Mouse (Mus musculus) natural killer cell, adult 2 months (primary cell): ENCODE data around the gene Ctbp2.

Experiments
- DNase-seq, 2 experiments: peaks; one replicate each; pipeline ENCODE4 v3.0.0; 2022; ENCODE audit warnings: low spot score in 2 of 2

Gene Ctbp2

GRCm38 (mm10) chr7:133005772-133006171 is 118.4 kb downstream of the Ctbp2 start:
- no peak for DNase-seq

DNA sequence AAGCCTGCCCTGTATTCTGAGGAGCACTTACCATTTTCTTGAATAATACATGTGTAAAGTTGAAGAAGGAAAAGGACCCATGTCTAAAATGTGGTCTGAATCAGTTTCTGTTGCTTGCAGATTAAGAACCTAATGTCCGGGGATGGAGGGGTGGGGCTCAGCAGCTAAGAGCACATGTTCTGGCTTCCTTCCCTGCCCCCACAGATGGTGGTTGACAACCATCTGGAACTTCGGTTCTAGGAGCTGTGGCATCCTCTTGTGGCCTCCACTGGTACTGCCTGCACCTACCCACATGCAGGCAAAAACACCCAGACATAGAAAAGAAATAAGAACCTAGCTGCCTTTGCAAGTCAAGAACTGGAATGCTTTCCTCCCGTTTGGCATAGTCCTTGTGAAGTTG is 120.7 kb downstream of the Ctbp2 start:
- peak; percentile 48 to 70 for DNase-seq

- DNase-seq, result no peak
Observed at GRCm38 (mm10) chr7:133002271-133002670, 121.9 kb downstream of the Ctbp2 start.

DNA sequence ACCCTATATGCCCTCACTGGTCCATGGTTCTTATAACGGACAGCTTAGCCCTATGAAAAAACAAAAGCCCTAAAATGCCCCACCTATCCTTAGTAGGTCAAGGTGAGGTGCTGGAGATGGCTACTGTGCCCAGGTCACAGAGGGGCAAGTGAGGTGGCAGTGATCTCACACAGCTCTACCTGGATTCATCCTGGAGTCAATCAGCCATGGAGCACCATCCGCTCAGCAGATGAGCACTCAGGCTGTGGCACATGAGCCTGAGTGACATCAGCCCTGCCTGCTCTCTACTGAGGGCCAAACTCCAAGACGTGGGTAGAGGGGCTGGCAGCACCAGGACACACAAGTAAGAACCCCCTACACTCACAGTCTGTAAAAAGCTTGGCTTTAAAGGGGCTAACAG is 122.8 kb downstream of the Ctbp2 start:
- DNase-seq, result no peak

DNA sequence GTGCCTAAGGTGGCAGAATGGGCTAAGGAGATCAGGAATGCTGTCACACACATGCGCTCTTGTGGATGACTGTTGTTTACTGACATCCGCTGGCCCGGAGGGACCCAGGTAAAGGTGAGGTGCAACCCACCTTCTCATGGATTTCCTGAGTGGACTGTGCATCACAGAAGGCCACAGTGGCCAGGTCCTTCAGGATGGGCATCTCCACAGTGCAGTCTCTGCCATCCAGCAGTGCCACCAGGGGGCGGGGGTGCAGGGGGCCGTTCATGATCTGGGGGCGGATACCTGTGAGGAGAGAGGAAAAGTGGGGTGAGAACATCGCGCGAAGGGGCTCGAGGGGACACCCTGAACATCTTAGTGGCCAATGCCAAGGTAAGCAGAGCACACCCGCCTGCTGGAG is 125.1 kb downstream of the Ctbp2 start:
- DNase-seq, result no peak

- DNase-seq, result no peak
Observed at GRCm38 (mm10) chr7:132998639-132999038, 125.5 kb downstream of the Ctbp2 start.

DNA sequence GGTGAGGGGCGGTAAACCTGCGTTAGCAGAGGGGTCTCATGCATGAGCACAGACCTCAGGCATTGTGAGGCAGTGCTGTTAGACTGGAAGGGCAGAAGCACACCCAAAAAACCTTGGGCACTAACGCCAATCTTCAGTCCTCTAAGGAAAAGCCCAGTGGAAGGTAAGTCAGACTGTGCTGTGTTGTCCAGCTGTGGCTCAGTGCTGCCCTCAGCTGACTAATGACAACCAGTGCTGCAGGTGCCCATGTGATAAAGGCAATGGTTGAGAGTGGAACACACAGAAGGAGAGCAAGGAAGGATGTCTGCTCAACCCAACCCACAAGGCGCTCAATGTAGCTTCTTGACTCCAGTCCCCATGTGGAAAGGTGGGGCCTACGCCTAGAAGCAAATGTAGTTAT is 127.8 kb downstream of the Ctbp2 start:
- no peak for DNase-seq

GRCm38 (mm10) chr7:132994628-132995191 is 129.4 kb downstream of the Ctbp2 start:
- DNase-seq, result no peak

GRCm38 (mm10) chr7:132994120-132994519 is 130.0 kb downstream of the Ctbp2 start:
- no peak for DNase-seq

DNA sequence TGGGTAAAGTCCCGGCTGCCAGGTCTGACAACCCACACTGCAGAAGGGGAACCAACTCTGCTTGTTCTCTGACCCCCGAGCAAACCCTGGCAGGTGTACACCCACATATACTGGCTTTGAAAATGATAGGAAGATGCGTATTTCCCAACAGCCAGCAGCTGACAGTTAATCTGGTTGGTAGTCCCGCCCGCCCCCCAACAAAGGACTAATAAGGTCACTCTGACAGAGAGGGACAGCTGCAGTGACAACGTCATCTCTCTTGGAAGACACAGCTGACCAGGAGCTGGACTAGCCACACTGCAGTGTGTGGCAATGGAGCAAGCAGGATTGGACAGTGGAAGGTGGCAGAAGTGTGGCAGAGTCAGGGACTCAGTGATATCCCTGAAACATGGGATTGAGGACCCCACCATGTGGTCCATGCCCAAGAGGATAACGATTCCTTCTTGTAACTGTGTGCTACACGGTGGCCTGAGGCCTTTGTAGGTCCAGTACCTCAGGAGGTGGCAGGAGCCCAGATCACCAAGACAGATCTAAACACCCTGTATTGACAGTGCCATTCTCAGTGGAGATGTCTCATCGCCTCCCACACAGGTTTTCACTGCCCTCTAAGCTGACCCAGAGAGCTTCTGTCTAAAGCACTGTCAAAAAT is 131.1 kb downstream of the Ctbp2 start:
- DNase-seq, result no peak

- DNase-seq, result no peak
Observed at GRCm38 (mm10) chr7:132991240-132991900, 132.8 kb downstream of the Ctbp2 start.

DNA sequence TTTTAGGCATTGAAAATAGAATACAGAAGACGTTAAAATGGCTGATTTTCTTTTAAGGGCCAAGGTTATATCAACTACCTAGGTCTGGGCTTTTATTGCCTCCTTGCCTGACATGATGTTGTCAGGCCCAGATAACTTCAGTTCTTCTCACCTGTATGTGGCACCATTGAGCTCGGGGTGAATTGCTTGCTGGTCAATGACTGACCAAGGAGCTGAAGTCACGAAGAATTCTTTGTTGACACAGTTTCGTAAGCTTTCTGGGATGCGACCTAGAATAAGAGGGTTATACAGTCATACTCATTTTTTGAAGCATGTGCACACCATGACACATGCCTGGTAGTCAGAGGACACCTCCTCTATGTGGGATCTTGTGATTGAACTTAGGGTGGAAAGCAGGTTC is 134.3 kb downstream of the Ctbp2 start:
- DNase-seq, result no peak

DNA sequence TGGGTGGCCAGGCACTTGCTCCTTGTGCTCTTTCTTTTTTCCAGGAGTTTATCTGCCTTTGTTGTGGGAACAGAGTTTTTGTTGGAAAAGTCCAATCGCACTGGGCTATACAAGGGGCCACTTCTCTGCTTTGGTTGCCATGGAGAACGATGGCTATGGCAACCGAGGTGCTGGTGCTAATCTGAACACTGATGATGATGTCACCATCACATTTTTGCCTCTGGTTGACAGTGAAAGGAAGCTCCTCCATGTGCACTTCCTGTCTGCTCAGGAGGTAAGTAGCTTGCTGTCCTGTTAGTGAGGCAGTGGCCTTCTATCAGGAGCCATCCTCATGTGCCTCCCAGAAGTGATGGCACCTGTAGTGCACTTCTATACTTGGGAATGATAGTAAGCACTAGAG is 141.5 kb downstream of the Ctbp2 start:
- peak in 1 of 2 experiments; percentile 5 for DNase-seq

DNA sequence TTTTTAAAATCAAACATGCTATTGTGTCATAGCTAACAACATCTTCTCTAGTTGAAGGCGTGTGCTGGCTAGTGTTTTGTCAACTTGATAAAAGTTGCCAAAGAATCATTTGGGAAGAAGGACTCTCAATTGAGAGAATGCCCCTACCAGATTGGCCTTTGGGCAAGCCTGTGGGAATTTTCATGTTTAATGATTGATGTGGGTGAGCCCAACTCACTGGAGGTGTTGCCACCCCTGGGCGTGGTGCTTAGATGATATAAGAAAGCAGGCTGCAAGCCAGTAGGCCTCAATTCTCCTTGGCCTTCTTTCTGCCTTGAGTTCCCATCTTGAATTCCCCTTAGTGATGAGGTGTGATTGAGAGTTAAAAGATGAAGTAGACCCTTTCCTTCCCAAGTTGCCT is 146.2 kb downstream of the Ctbp2 start:
- no peak for DNase-seq

DNA sequence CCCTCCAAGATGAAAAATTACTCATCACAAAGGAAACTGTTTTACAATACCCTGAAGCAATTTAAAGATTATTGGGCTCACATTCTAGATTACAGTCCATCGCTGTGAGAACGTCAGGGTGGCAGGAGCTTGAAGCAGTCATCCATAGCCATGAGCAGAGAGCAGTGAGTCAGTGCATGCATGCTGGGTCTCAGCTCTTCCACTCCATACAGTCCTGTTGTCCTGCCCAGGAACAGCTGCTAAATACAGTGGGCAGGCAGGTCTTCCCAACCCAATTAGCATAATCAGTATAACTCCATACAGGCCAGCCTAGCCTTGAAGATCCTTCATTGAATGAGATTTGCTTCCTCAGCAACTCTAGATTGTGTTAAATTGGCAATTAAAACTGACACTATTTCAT is 148.1 kb downstream of the Ctbp2 start:
- DNase-seq, result no peak

DNA sequence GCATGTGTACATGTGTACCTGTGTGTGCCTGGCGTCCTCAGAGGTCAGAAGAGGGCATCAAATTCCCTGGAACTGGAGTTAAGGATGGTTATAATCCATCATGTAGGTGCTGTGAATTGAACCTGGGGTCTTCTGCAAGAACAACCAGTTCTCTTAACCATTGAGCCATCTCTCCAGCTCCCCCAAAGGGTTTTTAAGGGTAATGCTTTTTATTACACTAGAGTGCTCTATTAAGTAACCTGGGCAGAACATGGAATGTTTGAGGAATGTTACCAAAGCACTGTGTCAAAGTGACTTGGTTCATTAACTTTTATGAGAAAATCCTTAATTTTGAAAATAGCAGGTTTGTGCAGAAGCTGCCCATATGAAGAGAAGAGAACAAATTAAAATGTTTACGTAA is 152.1 kb downstream of the Ctbp2 start:
- DNase-seq, result no peak

- DNase-seq, result no peak
Observed at GRCm38 (mm10) chr7:132965707-132966106, 158.4 kb downstream of the Ctbp2 start.

GRCm38 (mm10) chr7:132964395-132964794 is 159.8 kb downstream of the Ctbp2 start:
- no peak for DNase-seq

GRCm38 (mm10) chr7:132950613-132951012 is 173.5 kb downstream of the Ctbp2 start:
- no peak for DNase-seq

DNA sequence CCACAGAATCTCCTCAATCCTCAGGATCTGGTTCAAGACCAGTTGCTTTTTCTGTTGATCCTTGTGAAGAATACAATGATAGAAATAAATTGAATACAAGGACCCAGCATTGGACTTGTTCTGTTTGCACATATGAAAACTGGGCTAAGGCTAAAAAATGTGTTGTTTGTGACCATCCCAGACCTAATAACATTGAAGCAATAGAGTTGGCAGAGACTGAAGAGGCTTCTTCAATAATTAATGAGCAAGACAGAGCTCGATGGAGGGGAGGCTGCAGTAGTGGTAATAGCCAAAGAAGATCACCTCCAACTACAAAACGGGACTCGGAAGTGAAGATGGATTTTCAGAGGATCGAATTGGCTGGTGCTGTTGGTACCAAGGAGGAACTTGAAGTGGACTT is 174.2 kb downstream of the Ctbp2 start:
- no peak for DNase-seq

DNA sequence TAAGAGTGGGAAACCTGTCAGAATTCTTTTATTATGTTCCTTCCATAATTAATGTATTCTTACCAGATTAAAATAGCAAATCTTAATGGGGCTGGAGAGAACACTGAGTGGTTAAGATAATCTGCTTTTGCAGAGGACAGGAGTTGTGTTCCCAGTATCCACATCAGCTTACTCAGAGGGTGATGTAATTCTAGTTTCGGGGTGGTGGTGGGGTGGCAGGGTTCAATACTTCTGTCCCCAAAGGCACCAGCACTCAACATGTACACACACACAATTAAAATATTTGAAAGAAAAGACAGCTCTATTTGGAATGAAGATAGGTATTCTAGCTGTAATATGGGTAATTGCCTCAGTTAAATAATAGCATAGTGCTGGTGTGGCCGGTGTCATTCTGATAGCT is 183.6 kb downstream of the Ctbp2 start:
- no peak for DNase-seq

DNA sequence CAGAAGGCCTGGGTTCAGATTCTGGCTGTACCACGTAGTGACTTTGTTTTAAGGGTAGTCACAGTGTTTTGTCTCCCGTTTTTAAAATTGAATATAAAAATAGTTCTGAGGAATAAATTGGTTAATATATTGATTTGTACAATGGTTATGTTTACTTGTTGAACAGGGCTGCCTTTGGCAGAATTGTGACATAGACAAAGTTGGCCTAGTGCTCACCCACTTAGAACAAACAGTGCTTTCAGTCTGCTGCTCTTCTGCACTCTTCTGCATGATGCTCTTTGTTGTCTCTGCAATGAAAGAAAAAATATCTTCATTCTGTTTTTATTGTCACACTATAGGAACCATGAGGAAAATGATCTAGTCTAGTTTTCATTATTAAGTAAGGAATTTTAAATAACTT is 185.0 kb downstream of the Ctbp2 start:
- no peak for DNase-seq
